Mouse (Mus musculus): Measurements from ENCODE around the gene Tada2a.

DNA sequence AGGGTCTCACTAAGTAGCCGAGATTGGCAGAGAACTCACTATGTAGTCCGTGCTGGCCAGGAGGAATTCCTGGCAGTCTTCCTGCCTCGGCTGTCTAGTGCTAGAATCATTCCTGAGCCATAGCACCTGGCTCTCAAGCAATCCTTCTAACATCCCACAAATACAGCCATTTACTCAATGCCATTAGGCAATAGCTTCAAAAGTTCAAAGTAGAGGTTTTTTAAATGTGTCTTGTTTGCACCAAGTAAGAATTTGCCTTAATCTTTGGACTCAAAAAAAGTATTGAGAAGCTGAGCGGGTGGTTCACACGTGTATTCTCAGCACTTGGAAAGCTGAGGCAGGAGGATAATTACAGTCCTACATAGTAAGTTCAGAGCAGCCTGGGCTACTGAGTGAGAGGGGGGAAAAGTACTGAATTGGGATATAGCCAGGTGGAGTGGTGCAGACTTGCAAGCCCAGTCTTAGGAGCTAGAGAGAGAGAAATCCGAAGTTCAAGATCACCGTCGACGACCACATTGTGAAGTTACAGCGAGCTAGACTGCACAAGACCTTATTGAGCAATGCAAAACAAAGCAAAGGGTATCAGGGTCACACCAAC is 15.9 kb upstream of the Tada2a start:
- TF ChIP-seq CTCF (IDR thresholded peaks at IDR 0.05; ENCODE audit: low read depth) (no peak), EP300 (IDR thresholded peaks at IDR 0.05; ENCODE audit: low read depth) (no peak)

Data from heart, postnatal 0 days (tissue).